Mouse (Mus musculus) cerebellum, postnatal 14 days (tissue): ENCODE results near the gene Cass4.

Experiments used
- DNase-seq, 2 experiments: peaks; one replicate each; pipeline ENCODE4 v3.0.0; 2021; ENCODE audit warnings: mixed read lengths in 2 of 2

Cass4 gene

GRCm38 (mm10) chr2:172390341-172390740 lies 3.3 kb upstream of the Cass4 start:
- DNase-seq, result no peak

DNA sequence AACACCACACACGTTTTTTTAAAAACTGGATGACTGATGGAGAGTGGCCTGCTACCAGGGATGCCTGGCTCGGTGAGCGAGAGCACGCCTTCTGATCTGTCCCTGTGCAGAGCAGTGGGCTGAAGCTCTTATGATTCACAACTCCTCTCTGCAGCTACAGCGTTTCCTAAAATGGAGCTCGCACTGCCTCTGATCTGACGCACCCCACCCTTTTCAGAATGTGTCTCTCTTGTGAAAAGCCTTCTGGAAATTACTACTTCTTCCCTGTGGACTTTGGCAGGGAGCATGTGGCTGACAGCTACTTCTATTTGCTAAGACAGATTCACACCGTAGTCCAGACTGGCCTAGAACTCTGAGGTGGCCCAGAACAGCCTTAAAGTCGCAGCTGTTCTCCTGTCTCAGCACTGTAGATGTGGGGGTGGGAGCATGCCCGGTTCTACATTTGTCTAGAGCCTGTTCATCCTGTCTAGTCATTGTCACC lies 1.5 kb upstream of the Cass4 start:
- no peak for DNase-seq

GRCm38 (mm10) chr2:172394052-172394392 lies 428 bp downstream of the Cass4 start:
- DNase-seq, result no peak

- DNase-seq, result no peak
Measured at GRCm38 (mm10) chr2:172394671-172395070, 1.1 kb downstream of the Cass4 start.

DNA sequence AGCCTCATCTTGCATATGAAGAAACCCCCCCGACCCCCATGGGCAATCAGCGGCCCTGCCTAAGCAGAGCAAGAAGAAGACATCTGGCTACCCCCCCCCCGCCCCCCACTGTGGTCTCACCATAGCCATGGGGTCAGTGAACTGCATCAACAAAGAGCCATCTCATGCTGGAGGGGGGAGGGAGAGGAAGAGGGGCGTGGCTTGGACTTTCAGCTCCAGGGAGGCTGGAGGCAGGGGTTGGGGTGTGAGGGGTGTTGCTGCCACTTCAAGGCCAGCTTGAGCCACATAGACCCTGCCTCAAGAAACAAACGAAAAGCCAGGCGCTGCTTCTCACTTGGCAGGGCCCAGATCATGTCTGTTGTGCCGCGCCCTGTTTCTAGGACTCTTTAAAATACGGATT lies 2.4 kb downstream of the Cass4 start:
- DNase-seq, result no peak

DNA sequence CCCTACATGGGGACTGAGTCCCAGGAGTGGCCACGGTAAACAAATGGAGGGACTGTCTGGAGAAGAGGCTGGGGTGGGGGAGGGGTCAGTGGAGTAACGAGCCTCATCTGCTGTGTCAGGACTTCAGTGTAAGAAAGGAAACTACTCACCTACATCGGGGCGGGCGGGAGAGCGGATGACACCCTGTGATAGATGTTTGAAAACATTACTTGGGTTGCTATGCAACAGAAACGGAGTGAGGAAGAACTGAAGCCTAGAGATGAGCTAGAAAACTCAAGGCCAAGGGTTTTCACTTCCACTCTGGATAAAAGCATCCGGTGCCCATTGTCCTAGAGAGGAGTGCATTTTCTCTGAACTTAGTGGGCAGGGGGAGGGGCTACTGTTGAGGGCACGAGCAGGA lies 6.3 kb downstream of the Cass4 start:
- no peak for DNase-seq

GRCm38 (mm10) chr2:172401116-172401825 lies 7.7 kb downstream of the Cass4 start:
- DNase-seq, result no peak

DNA sequence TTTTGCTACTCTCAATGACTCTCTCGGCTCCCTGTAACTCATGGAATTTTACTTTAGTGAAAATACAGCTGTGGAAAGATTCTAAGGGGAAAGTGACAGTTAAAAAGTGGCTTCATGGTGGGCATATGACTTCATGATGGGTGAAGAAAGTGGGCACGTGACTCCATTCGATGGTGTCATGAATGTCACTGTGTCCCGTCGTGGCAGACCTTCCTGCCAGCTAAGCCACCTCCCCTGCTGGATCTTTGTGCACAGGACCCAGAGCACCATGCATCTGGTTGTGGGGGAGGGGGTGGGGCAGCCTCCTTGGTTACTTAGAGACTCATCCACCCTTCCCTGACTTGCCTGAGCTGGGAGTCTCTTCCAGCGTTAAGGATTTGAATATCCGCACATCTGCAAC lies 10.6 kb downstream of the Cass4 start:
- DNase-seq, result no peak

DNA sequence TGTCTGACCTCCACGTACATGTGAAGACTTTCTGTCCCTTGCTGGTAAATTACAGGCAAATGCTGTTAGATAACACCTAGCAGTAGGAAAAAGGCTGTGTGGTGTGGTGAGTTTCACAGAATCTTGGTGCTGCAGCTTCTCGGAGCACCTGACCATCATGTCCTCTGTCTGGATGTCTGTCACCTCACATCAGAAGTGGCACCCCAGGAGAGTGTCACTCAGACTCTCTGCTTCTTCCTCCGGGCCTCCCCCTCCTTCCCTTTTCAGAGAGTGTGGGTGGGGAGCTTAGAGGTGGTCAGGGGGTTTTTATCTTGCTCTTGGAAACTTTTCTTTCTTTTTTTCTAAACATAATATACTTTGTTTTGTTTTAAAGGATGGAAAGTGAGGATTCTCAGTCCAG lies 11.4 kb downstream of the Cass4 start:
- DNase-seq, result no peak

- DNase-seq, result no peak
Measured at GRCm38 (mm10) chr2:172406173-172406572, 12.6 kb downstream of the Cass4 start.

GRCm38 (mm10) chr2:172407499-172407898 lies 13.9 kb downstream of the Cass4 start:
- DNase-seq, result no peak

- DNase-seq, result no peak
Measured at GRCm38 (mm10) chr2:172410686-172411085, 17.1 kb downstream of the Cass4 start.

DNA sequence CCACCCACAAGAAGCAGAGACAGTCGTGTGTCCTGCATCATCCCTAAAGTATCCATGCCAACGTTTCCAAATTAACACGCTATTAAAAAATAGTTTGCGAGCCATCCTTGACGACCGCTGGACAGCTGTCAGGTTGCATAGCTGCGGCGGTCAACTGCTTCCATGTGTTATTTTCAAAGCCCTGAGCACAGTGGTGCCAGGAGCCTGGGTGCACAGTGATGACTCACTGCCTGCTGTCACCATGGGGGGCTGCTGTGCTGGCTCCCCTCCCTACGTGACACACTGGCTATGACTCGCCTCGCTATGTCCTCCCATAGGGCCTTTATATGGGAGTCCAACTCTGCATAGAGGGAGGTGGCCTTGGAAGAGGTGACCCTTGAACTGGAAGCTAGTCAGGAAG lies 17.5 kb downstream of the Cass4 start:
- DNase-seq, result peak; percentile 7 to 12

DNA sequence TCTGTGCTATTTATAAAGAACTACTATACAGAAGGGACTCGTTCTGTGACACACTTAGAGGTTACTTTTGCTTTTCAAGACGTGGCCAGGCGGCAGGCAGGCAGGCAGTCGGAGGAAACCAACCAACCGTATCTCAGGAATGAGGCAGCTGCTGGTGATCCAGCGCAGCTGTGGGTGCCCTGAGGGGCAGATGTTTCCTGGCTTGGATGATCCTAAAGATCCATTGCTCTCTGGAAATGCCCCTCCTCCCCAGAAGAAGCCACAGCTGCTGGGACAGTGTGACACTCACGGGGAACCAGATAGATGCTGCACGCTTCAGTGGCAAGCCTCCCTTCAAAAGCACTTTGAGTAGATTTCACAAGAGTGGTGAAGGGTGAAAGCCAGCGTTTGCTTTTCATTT lies 18.9 kb downstream of the Cass4 start:
- no peak for DNase-seq

DNA sequence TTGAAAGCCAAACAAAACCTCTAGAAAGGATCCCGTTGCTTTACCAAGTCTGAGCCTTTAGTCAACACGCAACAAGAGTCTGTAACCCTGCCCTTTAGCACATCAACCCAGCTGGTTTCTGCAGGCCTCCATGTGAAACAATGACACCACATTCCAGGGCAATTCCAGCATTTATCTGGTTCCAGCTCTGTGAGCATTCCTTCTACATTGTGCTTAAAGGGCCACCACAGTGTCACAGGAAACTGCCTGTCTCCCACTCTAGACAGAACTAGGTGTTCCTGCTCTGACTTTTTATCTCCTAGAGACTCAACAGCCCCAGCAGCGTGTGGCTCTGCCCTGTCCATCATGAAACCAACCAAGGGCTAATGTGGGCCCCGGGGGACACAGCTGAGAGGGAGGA lies 19.7 kb downstream of the Cass4 start:
- DNase-seq, result no peak

DNA sequence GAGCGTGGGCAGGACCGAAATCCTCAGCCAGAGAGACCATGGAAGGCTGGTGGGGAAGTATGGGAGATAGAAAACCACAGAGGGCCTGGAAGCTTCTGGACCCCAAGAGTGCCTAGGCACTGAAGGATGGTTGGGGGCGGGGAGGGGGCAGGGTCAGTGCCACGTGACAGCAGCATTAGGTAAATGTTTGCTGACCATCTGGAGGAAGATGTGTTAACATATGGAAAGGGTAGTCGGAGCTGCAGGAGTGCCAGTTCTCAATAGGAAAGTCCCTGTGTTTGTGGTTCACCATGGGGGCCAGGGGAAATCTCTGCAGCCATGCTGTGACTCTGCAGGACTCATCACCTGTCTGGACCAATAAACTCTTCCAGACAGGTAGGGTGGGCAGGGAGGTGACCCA lies 20.3 kb downstream of the Cass4 start:
- DNase-seq, result no peak

DNA sequence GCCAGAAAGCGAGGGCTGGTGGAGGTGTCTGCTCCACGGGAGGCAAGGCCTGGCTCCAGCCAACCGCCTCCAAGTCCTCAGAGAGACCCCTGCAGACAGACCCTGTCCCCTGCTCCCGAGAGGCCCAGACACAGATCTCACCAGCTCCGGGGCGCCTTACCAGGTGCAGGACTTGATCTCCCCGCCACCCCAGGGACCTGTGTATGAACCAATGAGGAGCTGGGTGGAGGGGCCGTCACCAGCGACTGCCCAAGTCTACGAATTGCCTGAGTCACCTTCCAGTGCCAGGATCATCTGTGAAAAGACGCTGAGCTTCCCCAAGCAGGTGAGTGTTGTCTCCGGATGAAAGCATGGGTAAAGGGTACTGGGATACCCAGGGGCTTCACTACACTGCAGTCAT lies 22.6 kb downstream of the Cass4 start:
- no peak for DNase-seq

DNA sequence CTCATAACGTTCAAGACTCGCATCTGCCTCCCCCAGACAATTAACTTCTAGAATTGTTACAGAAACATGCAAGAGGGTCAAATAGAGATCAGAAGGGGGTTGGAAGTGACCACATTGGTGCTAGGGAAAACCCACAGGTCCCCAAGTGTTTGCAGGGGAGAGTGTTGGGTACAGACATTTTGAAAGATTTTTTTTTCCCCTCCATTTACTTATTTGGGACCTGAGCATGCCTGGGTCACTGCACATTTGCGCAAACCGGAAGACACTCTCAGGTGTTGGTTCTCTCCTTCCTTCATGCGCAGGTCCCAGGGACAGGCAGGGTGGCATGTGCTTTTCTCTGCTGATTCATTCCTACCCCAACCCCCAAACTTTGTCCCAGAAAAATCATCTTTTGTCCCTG lies 23.3 kb downstream of the Cass4 start:
- DNase-seq, result no peak

DNA sequence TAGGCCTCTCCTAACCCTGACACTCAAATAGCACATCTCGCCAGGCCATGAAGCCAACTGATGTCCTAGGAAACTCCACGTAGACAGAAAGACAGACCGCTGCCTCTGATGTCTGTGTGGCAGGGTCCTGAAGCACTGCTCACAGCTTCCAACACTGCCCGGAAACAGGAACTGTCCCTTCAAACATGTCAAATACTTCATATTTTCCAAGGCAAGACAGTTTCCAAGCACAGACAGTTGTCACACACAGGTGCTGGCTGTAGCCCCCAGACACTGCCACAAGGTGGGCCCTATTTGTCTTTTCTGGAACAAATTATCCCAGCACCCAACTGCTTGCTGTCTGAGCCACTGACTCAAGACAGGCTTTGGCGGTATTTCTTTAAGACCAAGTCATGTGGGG lies 24.6 kb downstream of the Cass4 start:
- DNase-seq, result no peak

DNA sequence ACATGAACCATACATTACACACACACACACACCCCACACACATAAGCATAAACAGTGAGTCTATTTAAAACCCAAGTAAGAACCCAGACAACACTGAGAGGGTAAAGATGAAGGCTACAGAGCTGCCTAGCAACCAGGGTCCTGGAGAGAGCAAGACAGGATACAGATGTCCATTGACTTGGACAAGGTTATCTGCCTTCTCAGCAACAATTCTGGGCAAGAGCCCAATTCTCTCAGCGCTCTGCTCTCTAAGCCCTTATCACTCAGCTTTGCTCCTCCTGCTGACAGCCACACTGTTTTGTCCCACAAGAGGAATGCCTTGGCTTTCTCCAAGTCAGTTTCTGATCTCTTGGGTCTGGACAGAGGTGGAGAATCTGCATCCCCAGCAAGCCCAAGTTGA lies 37.0 kb downstream of the Cass4 start:
- no peak for DNase-seq

DNA sequence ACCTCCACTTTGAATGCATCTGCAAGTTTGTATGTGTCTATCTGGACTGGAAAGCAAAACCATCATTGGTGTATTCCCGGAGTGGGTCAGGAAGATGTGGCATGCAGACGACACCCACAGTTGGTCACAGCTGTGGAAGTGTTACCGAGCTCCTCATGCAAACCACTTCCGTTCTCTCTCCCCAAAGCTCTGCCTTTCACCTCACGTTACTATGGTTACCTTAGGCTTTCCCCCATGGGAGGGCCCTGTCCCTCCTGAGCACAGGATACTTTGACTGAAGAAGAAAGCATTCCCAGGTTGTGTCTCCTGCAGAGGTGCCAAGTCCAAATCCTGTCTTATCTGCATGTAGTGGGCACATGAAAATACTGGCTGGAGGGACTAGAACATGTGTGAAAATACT lies 40.2 kb downstream of the Cass4 start:
- DNase-seq, result no peak

GRCm38 (mm10) chr2:172437371-172437952 lies 43.9 kb downstream of the Cass4 start:
- no peak for DNase-seq

GRCm38 (mm10) chr2:172439843-172440639 lies 46.4 kb downstream of the Cass4 start, which contains the start of gene Rtf2:
TSS of gene Rtf2 (plus strand) at chr2:172440556.
- DNase-seq, result peak; percentile 100

- no peak for DNase-seq
Measured at GRCm38 (mm10) chr2:172440640-172441005, 47.0 kb downstream of the Cass4 start.
